Mouse (Mus musculus) urinary bladder, postnatal 36 days (tissue): Measurements from ENCODE around the gene Plpp4.

ENCODE experiments used
- DNase-seq, 2 experiments: peaks; one replicate each; pipeline ENCODE4 v3.0.0; 2022; ENCODE audit warnings: low spot score in 2 of 2, mixed read lengths in 1 of 2

Gene Plpp4

DNA sequence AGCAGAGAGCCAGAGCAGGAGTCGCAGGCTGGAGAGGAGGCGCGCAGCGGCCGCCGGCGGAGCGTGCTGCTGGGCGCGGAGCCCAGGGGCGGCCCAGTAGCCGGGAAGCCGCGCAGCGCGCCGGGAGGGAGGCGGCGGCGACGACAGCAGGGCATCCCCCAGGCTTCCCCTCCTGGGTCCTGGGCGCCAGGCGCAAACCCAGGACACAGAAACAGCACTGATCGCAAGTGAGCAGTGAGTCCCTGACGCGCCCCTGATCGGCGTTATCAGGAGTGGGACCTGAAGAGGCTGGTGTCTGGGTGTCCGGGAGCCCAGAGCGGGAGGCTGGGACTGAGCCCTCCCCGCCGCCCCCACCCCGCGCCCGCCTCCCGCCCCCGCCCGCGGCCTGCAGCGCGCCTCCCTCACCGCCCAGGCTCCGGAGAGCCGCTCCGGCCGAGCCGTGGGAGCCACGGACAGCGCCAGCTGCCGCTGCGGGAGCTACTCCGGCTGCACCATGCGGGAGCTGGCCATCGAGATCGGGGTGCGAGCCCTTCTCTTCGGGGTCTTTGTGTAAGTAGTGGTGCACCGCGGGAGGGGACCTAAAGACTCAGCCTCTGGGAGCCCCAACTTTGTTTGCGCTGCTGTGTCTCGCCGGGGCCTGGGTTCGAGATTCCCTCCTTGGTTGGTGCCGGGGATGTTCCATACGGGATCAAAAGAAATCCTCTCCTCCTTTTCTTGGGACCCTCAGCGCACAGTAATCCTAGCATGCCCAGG, at the start of gene Plpp4:
Gene Plpp4, plus strand, starts transcription at position 411 of the 753 bp plus-strand sequence.
- no peak for DNase-seq

DNA sequence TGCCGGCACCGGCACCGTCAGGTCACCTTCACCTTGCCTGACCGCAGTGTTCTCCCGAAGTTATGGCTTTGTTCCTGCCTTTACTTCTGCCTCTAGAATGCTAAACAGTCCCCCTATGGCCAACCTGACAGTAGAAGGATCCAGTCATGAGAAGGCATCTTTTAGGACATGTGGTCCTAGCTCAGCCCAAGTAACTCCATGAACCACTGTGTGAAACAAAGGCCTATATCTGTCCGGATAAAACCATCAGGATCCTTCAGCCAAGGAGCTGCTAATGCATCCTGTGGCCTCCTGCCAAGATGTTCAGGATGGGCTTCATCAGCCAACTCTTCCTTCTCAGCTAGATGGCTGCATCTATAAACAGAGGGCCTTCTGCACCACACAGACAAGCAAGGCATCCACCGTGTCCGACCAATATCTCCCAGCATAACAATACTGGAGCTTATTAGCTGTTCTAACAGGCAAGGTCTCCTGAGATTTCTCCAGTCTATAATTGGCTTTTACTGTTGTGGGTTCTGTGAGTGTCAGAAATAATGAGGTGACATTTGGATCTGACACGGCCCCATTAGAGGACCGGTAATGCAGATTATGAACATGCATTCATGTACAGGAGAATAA, 40.8 kb upstream of the Plpp4 start:
- DNase-seq: no peak

DNA sequence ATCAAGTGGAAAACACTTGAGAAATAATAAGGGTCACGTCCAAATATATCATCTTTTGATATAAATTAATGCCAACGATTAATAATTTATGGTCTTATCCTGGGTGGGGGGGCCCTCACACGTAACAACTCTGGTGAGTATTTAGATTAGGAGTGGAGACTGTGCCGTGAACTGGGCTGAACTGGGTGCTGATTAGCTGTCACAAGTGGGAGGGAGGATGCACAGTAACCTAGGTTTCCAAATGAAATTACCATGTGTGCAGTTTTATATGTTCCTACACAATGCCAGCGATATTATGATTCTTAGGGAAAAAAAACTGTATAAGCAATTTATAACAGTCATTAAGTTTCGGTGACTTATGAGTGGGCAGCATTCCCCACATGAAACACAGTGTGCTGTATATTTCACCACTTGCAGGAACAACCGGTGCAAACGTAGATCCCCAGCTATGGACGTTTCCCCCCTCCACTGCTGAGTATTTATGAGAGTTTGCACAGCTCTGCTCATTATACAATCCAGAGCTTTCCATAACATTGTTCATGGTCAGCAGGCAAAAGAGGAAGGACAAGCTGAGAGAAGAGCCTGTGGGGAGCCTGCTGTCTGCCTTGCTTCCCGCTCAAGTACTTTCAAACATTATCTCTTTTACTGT, 40.2 kb upstream of the Plpp4 start:
- DNase-seq: no peak

DNA sequence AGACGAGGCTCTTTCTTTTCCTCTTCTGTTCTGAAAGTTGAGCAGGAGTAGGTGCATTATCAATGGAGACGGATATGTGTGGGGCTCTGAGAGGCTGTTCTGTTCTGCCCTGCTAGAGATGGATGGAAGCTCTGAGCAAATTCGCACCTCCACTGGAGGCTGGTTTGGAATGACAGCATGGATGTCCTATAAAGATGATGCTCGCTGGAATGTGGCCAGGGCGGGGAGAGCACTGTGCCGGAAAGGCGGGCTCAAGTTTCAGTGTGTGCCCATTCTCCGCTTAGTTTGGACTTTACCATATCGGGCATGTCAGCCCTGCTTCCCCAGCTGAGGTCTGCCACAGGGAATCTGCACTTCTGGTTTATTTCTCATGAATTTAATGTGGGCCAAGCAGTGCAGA, 35.9 kb upstream of the Plpp4 start:
- DNase-seq: no peak

DNA sequence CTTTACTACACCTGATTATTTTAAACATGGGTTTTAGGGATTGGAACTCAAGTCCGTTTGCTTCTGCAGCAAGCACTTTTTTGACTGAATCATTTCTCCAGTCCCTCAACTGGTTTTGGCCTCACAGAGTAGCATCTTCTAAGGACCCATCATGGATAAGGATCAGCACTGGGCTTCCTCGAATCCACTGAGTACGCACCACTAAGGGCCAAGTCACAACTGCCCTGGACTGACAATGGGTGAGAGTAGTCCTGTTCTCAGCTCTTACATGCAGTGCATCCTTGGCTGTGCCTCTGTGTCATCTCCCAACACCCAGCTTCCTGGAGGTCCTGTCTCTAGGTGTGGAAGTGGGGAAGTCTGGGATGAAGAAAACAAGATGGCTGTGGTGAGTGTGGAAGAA, 35.2 kb upstream of the Plpp4 start:
- no peak for DNase-seq

DNA sequence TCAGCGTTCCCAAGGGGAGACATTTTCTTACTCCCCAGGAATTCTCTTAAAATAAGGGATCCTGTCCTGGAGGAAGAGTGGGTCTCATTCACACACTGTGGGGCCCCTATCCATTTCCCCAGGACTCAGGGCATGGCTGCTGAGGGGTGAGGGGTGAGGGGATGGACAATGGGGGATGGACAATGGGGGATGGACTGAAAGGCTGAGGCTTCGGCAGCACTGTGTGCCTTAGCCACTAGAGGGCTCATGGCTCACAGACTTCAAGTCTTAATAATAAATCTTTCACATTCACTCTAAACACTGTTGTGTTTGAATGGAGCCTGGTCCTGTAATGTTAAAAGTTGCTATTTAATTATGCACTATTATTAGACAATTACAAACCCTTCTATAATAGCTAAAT, 21.4 kb upstream of the Plpp4 start:
- DNase-seq: peak in 1 of 2 experiments; percentile 14

DNA sequence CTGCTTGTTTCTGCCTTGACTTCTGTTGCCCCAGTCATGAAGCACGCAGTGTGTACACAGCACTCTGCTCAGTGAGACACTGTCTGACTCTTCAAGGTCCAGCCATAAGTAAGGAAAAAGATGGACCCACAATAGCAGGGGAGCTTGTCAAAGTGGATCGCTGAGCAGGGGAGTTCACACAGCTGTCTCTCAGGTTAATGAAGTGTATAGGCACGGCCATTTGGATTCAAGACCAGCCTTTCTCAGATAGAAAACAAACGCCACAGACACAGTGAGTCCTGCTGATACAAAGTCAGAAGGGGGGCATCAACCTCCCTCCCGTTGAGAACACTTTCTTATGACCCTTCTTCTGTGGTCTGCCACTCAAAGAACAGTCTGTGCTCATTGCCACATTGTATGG, 20.8 kb upstream of the Plpp4 start:
- DNase-seq: no peak

DNA sequence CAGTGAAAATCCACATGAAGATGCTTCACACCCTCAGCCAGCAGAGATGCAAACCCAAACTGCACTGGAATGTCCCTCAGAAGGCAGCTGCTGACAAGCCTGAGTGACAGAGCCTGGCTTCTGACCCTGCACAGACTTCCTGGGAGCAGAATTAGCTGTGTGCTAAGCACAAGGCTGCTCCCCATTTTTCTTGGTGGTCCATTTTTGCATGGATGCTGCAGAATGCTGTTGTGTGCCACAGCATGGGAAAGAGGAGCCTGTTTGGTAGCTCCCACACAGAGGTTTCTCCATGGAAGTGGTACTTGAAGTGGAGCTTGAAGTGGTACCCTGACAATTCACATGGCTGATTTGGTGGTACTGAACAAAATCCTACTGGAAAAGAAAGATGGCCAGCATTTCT, 5.8 kb upstream of the Plpp4 start:
- no peak for DNase-seq

DNA sequence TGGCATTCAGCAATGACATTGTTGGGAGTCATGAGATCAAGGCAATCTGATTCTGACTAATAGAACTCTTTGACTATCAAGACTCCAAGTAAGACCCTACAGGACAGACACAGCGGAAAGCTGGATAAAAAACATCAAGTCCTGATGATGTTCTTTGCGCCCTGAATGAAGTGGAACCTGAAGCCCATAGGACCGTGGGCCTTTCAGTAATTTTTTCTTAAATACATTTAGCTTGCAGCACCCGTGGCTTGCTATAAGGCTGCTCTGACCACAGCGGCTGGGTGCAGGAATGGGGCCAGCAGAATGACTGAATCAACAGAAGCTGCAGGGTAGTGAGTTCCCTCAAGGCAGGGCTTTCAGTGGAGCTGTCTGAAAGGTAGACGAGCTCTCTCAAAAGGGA, 3.4 kb upstream of the Plpp4 start:
- no peak for DNase-seq

DNA sequence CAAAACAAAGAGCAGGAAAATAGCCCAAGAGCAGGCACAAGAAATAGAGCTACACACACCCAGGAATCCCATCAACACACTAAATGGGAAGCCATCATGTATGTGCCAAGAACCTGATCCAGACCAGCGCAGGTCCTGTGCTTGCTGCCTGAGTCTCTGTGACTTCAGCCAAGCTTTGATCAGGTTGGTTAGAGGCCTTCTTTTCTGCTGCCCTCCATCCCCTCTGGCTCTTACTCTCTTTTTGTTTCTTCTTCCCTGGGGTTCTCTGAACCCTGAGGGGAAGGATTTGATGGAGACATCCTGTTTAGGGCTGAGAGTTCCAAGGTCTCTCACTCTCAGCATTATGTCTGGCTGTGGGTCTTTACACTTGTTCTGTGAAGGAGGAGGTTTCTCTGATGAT, 2.7 kb upstream of the Plpp4 start:
- DNase-seq: no peak

DNA sequence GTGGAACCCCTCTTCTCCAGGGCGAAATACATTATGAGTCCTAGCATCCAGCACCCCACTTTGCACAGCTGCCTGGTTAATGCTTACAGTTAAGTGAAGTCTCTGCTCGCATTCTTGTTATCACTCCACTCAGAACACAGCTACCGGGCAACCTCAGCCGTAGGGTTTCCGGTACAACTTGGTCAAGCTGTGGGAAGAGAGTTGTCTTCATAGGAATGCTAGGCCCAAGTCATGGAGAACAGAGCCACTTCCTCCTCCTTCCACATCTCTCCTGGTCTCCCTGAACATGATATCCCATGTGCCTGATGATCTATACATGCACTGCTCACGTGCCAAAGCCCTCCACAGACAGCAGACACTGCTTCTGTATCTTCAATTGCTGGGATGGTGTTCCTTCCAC, 1.4 kb upstream of the Plpp4 start:
- no peak for DNase-seq

DNA sequence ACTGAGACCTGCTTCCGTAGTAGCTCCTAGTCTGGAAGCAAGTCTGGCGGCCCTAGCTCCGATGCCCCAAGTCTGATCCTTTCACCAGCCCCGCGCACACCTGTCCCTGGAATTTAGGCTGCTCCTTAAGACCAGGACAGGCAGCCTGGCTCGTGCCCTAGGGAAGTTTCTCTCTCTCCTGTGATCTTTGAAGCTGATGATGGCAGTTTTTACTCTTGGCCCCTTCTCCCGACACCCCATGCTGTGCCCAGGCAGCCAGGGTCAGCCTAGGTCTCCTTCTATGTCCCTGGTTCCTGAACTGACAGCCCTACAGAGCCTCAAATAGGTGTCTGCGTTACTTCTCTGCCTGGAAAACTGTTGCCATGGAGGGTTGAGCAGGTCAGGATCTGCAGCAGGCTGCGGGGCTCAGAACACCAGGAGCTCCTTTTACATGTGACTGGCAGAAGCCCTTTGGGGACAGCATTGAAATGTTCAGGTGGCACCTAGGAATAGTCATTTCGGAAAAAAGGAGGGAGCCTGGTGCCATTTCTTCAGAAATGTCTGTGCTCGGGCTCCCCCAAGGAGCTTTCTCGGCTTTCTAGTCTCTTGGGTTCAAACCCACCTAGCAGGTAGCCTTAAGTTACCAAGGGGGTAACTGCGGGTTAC, 665 bp downstream of the Plpp4 start:
- no peak for DNase-seq

DNA sequence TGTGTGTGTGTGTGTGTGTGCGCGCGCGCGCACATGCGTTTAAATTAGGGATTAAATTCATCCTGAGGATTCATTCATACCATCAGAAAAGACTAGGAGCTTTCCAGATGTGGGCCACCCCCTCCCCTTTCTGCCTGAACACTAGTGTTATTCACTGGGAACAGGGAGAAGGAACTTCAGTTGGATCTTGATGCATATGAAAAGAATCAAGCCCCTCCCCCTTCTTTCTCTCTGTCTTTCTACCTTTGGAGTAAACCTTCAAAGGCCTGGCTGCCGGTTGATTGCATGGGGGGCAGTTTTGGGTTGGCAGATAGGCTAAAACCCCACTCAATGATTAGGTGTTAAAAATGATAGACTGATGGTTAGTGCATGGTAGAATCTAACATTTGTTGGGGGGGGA, 1.5 kb downstream of the Plpp4 start:
- DNase-seq: no peak

DNA sequence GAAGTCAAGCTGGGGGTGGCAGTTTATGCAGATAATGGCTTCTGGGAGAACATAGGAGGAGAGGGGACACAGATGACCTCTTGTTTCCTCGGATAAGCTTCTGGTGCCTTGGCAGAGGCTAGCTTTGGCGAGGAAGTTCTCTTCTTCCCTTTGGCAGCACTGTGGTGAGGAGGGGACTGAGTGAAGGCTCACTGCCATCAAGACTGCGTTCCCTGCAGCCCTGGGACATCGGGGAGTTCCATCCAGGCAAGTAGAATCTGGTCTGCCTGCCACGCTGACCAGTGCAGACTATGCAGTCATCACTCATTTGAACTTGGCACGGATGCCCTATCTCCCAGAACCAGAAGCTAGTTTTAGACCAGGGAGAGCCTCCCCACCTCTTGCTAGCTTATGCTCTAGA, 2.4 kb downstream of the Plpp4 start:
- no peak for DNase-seq

DNA sequence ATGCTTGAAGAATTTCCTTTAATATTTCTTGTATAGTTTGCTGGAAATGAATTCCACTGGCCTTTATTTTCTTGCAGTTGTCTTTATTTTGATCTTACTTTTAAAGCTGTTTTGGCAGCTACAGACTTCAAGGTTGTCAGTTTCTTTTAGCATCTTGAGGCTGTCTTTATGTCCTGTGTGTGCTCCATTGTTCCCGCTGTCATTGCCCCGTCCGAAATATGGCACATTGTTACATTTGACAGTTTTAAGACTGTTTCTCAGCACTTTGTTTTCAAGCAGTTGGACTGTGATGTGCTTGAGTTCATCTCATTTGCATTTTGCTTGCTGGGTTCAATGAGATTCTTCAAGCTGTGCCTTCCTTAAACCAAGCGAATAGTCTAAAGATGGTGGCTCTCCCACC, 17.0 kb downstream of the Plpp4 start:
- DNase-seq: no peak

DNA sequence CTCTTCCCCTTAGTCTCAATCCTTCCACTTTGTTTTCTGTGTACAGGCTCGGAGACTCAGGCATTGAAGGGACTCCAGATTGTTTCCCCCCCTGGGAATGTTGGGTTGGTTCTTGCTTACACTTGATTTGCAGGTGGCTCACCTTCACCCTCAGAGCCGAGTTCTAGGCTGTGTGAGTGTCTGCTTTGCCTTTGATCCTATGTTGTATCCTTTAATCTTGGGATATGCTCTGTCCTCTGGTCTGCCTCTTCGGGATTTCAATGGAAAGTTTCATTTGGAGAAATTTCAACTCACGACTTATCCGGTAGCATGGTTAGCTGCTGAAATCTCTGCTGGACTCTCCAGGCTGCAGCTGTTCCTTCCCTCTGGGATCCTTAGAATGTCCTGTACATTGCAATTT, 17.9 kb downstream of the Plpp4 start:
- DNase-seq: no peak

DNA sequence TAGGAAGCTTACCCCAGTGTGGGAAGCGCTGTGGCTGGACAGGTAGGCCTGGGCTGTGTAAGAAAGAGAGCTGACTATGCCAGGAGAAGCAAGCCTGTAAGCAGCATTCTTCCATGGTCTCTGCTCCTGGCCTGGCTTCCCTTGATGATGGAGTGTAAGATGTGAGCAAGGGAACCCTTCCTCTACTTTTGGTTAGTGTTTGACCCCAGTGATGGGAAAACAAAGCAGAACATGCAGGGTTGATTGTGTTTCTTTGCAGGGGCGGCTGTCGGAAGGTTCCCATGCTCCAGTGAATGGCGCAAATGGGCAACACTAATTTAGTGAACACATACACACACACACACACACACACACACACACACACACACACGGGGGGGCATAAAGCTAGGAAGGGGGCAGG, 20.9 kb downstream of the Plpp4 start:
- no peak for DNase-seq

DNA sequence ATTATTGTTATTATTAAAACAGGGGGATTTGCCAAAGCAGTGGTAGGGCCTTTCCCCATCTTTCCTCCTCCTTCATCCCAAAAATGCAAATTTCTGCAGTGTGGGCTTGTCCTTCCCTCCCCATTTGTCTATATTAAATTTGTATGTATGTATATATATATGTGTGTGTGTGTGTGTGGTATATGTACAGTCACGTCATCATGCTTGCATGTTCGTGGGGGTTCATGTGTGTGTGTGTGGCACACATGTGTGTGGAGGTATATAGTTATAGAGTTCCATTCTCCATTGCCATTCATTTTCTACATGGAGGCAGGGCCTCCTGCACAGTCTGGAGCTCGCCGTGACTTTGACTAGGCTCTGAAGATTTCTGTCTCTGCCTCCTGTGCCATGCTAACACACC, 22.0 kb downstream of the Plpp4 start:
- no peak for DNase-seq

DNA sequence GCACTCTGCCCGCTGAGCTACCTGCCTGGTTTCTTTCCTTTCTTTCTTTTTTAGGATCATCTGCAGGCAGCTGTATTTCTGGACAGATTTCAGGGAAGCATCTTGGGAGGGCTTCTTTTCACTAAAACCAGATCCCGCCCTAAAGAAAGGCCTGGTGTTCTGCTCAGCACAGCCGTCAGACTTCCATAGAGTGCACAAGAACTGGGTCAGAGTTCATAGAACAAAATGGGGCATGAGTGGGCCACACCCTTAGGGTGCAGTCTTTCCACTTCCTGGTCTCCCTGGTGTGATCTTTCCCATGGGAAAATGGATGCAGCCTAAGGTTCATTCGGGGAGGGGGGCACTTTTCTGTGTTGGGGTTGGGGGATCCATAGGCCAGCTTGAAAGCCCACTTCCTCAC, 22.4 kb downstream of the Plpp4 start:
- DNase-seq: no peak

DNA sequence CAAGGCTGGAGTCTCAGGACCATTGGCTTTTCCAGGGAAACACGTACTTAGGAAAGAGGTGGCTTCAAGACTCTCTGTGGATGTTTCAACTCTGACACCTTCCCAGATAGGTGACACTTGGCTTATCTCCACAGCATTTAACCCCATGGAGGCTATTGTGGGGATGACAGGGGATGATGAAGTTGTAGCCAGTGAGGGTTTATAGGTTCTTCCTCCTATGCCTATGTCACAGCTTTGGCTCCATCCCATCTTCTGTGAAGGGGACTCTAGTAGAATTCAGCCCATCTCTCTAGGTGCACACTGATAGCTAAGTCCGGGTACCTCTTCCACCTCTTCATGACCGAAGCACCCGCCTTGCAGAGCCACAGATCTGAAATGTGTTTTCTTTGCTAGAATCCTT, 25.1 kb downstream of the Plpp4 start:
- no peak for DNase-seq

DNA sequence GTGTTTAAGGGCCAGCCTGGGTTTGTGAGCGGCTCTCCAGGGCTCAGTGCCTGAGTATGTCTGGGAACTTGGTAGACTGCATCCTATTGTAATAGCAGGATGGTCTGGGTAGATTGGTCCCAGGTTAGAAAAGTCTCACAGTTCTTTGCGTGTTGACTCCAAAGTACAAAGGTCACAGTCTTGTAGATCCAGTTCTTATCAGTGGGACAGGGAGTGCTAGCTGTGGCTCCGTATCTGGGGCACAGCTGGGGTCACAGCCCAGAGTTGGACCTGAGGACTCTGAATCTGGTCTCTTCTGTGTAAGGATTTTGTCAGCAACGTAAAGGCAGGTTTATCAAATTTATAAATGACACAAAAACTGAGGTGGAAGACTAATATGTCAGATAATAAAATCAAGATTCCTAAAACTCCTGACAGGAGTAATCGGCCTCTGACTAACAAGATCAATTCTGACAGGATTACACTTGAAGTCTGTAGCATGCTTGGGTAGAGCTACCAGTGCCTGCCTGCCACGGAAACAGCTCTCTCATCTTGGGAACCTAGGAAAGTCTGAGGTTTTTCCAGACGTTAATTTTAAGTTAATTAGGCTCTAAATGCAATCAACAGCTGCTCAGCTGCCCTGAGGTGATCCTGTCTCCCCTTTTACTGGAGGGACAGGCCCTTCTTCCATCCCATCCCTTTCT, 28.5 kb downstream of the Plpp4 start:
- no peak for DNase-seq

DNA sequence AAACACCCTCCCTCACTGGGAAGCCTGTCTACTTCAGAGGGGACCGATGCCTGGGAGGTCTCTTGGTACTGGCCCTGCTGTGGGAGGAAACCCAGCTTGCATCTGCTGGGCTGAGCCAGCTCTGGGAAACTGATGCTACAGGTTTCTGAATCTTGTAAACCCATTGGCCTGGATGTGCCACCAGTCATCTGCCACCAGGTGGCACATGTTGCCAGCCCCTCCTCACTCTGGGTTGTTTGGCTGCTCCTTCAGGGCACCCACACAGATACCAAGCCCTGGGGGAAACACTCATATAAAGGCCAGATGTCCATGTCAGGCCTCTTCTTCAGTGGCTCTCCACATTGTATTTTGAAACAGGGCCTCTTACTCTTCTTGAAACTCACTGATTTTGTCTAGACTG, 36.4 kb downstream of the Plpp4 start:
- no peak for DNase-seq
